Mouse (Mus musculus) adrenal gland, adult 8-10 months (tissue): ENCODE measurements around the gene Grid1. TPM values are rescaled to one million over a fixed set of nuclear protein-coding genes. Genes with fewer than 3 reads are reported as not detected.

Experiments
- DNase-seq: peaks from one replicate; pipeline ENCODE4 v3.0.0; 2022
- microRNA-seq, 2 experiments: library from miRNA; unstranded; fragments of <30 nt; microRNA quantifications; one replicate each; pipeline ENCODE4 v1.2.0; 2022
- total RNA-seq, 4 experiments: library from RNA; stranded (reverse); gene quantifications; 2 replicates each; pipeline ENCODE4 v1.2.4; 2022

Gene Grid1
- total RNA-seq, 4 experiments from 2014 or later = 1.3 to 1.7 (median 1.4) TPM

DNA sequence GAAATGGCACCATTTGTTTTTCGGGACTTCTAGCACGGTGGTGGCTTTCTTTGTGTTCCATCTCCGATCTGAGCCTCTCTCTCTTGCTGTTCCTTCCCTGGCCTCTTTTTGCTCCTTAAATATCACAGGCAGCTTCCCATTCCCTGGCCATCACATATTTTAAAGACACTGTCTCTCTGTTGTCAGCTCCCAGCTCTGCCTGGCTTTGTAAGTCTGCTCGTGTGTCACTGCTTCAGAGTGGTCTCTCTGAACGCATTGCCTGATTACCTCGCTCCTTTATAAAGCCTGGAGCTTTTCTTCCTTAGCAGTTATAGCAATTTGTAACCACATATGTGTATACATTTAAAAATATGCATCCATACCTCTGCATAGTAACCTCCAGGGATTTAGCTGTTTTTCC lies 648.3 kb downstream of the Grid1 start:
- DNase-seq = no peak

DNA sequence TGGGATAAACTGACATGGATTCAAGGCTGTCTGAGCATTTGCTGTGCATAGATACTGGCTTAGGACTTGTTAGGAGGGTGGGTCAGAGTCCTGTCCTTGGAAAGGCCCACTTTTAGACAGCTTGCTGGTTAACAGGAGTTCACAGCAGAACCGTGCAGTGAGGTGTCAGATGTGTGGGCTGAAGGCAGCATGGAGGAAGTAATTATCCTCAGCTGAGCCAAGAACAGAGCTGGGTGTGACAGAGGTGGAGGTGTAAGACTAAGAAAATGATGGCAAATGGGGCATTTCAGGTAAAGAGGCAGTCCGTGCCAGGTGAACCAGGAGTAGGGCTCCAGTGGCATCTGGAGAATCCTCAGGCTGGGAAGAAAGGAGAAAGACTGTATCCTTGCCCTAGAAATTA lies 666.1 kb downstream of the Grid1 start:
- DNase-seq = no peak

DNA sequence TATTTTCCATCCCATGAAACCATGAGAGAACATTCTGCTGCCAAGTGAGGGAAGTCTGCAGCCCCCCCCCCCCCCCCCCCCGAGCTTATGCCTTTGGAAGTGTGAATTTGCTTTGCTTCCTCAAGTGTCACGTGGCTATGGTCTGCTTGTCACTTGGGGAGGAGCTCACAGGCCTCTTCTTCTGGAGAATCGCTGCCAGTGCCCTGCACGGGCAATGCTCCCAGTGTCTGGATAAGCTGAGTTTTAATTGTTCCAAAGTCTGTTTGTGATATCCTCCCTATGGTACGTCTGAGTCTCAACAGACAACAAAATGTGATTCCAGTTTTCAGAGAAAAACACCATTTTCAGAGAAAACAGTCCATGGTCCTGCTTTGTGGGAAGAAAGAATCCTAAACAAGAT lies 682.4 kb downstream of the Grid1 start:
- DNase-seq = no peak

DNA sequence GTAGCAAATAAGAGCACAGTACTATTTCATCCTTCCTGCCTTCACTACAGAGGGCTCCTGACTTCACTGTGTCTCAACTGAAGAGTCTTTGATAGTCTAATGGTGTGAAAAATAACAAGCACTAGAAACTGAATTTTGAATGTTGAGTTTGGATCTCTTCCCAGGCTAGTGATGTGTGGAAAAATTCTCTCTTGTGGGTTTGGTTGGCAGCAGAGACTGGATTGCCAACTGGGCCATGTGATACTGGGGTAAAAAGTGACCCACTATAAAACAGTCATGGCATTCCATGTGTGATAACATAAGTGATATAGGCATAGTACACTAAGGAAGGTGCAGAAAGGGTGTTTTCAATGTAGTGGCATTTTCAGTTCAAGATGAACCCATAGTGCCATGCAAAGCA lies 699.5 kb downstream of the Grid1 start:
- no peak for DNase-seq

DNA sequence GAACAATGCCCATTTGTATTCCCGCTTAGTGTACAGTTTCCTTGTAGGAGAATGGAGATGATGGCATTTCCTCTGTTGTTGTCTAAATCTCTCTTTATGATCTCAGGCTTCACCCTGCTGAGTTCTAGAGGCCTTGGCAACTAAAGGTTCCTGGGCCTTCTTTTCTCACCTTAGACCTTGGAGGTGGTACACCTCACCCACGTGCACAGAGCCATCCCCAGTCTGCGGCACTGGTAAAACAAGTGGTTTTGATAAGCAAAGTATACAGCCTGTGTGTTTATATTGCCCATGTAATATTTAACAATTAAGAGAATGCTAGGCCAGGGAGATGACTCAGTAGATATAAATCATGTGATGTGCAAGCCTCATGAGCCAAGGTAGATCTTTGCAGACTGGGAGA lies 718.9 kb downstream of the Grid1 start:
- DNase-seq = no peak

DNA sequence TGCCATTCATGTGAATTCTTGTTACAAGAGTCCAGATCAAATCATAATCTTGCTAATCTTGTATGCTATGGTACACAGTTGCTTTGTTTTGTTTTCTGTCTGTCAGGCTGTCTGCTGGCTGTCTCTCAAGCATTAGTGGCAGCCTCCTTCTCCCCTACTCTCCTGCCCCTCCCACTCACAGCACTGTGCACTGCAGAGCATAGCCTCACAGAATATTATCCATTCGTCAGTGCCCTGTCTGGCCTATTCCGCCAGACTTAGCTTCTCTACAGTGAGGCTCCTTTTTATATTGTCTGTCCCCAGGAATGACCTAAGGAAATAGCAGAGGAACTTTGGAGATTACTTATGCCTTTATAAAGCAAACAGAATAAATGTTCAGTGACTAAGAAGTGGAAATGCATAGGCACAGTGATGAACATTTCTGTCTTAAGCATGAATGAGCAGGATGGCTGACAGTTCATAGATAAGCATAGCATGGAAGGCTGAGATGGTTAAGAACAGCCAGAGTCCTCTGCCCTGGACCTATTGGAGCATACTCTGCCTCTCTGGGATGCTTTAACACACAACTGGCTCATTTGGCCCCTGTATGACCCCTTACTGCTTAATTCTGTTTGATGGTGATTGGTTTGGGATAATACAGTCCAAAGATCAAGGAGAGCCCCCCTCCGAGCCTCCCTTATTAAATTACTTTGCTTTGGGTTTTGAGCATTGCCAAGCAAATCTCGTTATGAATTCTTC lies 721.5 kb downstream of the Grid1 start:
- DNase-seq = no peak

DNA sequence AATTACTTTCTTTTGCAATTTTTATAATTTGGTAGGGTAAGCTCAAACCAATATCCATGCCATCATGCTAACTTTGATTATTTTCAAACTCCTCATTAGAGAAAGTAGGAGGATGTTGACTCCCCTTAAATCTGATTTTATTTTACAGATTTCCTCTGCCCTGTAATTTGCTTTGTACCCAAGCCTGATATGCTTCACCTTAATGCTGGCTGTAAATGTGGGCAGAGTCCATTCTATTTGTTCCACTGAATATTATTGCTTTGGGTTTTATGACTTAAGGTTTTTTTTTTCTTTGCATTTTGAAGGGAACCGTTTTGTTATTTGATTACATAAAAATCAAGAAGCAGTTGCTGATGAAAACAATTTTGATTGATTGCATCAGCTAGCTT lies 722.1 kb downstream of the Grid1 start:
- DNase-seq = no peak

DNA sequence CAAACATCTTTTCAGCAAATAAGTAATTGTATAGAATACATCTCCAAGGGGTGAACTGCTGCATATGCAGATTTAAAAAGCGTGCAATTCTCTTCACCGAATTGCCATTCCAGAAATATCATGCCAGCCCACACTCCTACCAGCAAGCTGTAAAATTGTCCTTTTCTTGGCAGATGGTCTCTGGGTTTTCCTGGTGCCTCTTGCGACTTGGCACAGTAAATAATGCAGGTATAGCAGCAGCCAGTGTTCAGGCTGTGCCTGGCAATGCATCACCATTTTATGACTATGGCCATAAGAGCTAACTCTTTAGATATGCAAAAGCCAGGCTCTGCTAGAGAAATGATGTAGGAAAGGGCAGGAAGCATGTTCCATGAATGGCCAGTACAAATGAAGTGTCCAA lies 734.4 kb downstream of the Grid1 start:
- no peak for DNase-seq

DNA sequence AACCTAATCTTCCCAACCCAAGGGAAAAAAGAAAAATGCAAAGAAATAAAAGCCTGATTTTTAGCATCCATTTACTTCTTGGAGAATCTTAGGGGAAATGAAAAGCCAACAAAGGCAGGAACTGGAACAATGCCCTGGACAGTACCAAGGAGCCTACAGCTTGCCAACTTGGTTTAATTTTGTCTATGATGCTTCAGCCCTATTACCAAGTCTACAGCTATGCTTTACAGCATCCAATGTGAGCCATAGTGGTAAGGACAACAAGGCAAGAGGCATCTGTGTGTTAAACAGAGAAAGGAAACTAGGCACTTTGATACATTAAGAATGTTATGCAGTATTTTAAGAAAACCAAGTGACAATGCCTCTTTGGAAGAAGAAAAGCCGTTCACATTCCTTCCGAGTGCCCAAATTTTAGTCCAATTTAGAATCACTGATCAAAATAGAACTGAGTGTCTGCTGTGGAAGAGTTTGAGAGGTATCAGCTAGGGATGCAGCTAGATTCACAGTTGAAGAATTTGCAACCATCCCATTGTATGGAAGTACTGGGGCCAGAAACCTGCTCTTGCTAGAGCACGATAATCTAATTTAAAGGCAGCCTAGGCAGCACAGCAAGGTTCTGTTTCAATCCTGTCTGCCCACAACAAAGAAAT lies 741.5 kb downstream of the Grid1 start:
- no peak for DNase-seq

DNA sequence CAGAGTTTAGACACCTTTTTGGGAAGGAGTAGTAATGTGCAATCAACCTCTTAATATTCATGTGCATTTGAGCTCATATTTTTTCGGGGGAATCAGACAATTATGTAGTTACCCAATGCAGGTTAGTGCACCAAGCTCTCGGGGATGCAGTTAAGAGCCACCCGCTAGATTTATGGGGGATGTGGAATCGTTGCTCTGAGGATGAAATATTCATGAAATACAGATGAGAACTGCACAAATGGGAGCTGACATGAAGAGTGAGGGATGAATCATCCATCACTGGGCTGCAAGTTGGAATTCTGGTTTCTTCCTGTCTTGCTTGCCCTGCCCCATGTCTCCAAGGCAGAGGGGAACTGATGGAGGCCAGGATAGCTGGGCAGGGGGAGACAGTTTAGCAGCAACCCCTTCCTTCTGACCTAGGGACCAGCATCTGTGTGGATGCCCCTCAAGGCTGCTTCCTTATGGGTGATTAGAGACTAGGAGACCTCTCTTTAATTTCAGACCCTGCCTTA lies 753.1 kb downstream of the Grid1 start:
- no peak for DNase-seq

DNA sequence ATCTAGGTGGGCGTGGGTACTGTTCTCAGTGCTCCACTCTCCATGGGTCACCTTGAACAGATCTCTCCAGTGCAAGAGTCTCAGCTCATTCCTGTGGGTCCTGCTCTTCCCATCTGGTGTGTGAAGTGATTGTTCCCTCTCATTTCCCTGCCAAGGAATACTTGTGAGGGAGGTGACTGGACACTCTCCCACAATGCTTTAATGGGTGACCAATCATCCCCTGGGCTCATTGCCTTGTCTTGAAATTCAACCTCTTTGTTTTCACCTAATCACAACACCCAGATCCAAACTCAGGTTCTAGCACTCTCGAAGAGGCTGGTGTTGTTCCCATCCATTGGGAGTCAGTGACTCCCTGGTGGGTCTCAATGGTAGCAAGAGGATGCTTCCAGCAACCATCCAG lies 754.6 kb downstream of the Grid1 start:
- no peak for DNase-seq

DNA sequence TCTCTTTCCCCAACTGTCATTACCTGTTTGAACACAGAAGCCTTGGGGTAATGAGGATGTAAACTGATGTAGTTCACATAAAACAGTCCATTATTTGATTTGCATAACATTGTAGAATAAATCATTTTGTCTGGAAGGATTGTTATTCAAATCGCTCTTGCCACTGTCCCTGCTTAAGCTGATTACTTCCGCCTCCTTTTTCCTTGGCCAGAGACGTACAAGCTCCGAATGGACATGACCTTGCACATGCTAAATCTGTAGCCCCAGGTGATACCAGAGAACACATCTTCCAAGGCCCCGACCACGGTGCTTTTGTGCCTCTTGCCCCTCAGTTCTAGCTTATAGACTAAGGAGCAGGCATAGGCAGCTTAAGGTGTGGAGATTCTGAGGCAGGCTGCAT lies 755.4 kb downstream of the Grid1 start:
- no peak for DNase-seq

DNA sequence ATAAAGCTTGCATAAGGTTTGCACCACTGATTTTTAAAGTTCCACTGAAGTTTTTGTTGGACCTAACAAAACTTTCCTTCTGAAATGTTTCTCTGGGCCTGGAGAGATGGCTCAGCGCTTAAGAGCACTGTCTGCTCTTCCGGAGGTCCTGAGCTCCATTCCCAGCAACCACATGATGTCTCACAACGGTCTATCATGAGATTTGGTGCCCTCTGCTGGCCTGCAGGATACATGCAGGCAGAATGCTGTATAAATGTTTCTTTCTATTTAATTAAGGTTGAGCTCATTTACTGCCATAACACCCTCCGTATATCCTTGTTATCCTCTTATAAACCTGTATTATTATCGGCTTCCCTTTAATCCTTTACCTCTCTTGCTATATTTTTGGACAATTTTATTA lies 805.8 kb downstream of the Grid1 start:
- DNase-seq = no peak

Small RNA genes lying within 50 kb of the gene (microRNA-seq; reads per million reads assigned to microRNA genes)
- gene Mir346 = 7.4 to 17.4 reads per million in 2 experiments

Other genes starting within 250 kb of the Grid1 start
- gene Ldb3, start 231.4 kb upstream of the Grid1 start, total RNA-seq = under 1 TPM; 0.35 to 0.98 (median 0.69) TPM
- gene Opn4, start 220.0 kb upstream of the Grid1 start, total RNA-seq = under 1 TPM in 2 of 4 experiments, not detected in 2; 0.14 to 0.23 TPM
- gene Wapl, start 146.2 kb upstream of the Grid1 start, total RNA-seq = 100 to 1,000 TPM in 1 of 4 experiments, 10 to 100 TPM in 3; 77.4 to 100 (median 83.2) TPM